Mouse (Mus musculus) heart, adult 2 months (tissue): ENCODE results near the gene Ciao1.

Experiments
- CTCF ChIP-seq: fragments of 200-600 bp; IDR thresholded peaks from 2 replicates; pipeline ENCODE4 v1.8.1; 2022; ENCODE audit warnings: antibody characterized with exemption, mild to moderate bottlenecking, moderate library complexity
- EP300 ChIP-seq: fragments of 200-500 bp; IDR thresholded peaks from 2 replicates; pipeline ENCODE4 v1.6.1; 2011; ENCODE audit warnings: low read depth, low read length, control low read depth; ENCODE audit not compliant: insufficient read depth
- POLR2A ChIP-seq: fragments of 200-500 bp; IDR thresholded peaks from 2 replicates; pipeline ENCODE4 v1.6.1; 2011; ENCODE audit warnings: mild to moderate bottlenecking, low read depth, low read length, control low read depth; ENCODE audit not compliant: insufficient read depth

- no peak for TF ChIP-seq CTCF
- no peak for TF ChIP-seq POLR2A
- TF ChIP-seq EP300: no peak
Measured at GRCm38 (mm10) chr2:127240065-127240464, 7.6 kb downstream of the Ciao1 start.
